Mouse (Mus musculus) cortical plate, adult 2 months (tissue): Measurements from ENCODE around the gene Klf3.

ENCODE experiments used
- CTCF ChIP-seq: fragments of 200-500 bp; IDR thresholded peaks from 2 replicates; pipeline ENCODE4 v1.5.1; 2011; ENCODE audit warnings: mild to moderate bottlenecking, control low read depth, low read length; ENCODE audit not compliant: insufficient read depth; ENCODE audit errors: extremely low read depth
- POLR2A ChIP-seq: fragments of 200-500 bp; IDR thresholded peaks from 2 replicates; pipeline ENCODE4 v1.6.1; 2011; ENCODE audit warnings: mild to moderate bottlenecking, low read length, control low read depth; ENCODE audit not compliant: insufficient read depth; ENCODE audit errors: extremely low read depth

- TF ChIP-seq CTCF, result no peak
- TF ChIP-seq POLR2A, result no peak
These were observed 62.2 kb downstream of the Klf3 start for GRCm38 (mm10) chr5:64865219-64865964.
